Mouse (Mus musculus): ENCODE results near the gene Pex13. TPM values are rescaled to one million over a fixed set of nuclear protein-coding genes. Genes with fewer than 3 reads are reported as not detected.
A peak's percentile ranks its signal among the peaks of the same experiment; 100 is the strongest.
"Not testable (repeated sequence)": the region's sequence is repeated elsewhere in the genome, so short reads cannot be mapped to it uniquely, and the experiment has no call there.

Pex13 gene
- total RNA-seq, 2 experiments from 2014 or later: 27.0 to 31.2 TPM

GRCm38 (mm10) chr11:23653666-23654065 lies 12.1 kb downstream of the Pex13 start:
- no peak for DNase-seq
- intact Hi-C loops (cut with DNase I): no loop called here

GRCm38 (mm10) chr11:23647835-23648234 lies 17.9 kb downstream of the Pex13 start:
- intact Hi-C loops (cut with DNase I): no loop called here

GRCm38 (mm10) chr11:23647431-23647830 lies 18.3 kb downstream of the Pex13 start:
- intact Hi-C loops (cut with DNase I): no loop called here

More at GRCm38 (mm10) chr11:23647835-23648234, 17.9 kb downstream of the Pex13 start:
- DNase-seq: no peak

GRCm38 (mm10) chr11:23634573-23634972 lies 31.2 kb downstream of the Pex13 start:
- intact Hi-C loops (cut with DNase I): loop anchor here (5.0 kb wide), 1 partner anchor 138 kb away; the partner anchor contains the start of gene Rel
- DNase-seq: no peak

More at GRCm38 (mm10) chr11:23647431-23647830, 18.3 kb downstream of the Pex13 start:
- DNase-seq: no peak

GRCm38 (mm10) chr11:23633879-23634215 lies 31.9 kb downstream of the Pex13 start:
- no peak for DNase-seq
- intact Hi-C loops (cut with DNase I): loop anchor here (1.0 to 5.0 kb wide), 2 partner anchors 31 to 138 kb away; partner anchors contain the start of genes Pex13, Pus10 and Rel

GRCm38 (mm10) chr11:23632945-23633878 lies 32.5 kb downstream of the Pex13 start, which contains the start of gene 0610010F05Rik:
Gene 0610010F05Rik, minus strand, starts transcription at chr11:23633639.
- intact Hi-C loops (cut with DNase I): loop anchor here (1.0 to 5.0 kb wide), 2 partner anchors 32 to 139 kb away; partner anchors contain the start of genes Pex13, Pus10 and Rel
- DNase-seq: peak; percentile 81 to 88

GRCm38 (mm10) chr11:23630664-23631063 lies 35.1 kb downstream of the Pex13 start:
- intact Hi-C loops (cut with DNase I): loop anchor here (5.0 kb wide), 1 partner anchor 142 kb away; the partner anchor contains the start of gene Rel
- no peak for DNase-seq

- no peak for DNase-seq
- intact Hi-C loops (cut with DNase I): no loop called here
Observed at GRCm38 (mm10) chr11:23618995-23619394, 46.8 kb downstream of the Pex13 start.

- DNase-seq: no peak
- intact Hi-C loops (cut with DNase I): no loop called here
Observed at GRCm38 (mm10) chr11:23614546-23614945, 51.2 kb downstream of the Pex13 start.

- intact Hi-C loops (cut with DNase I); DNase-seq: not testable (repeated sequence)
Observed at GRCm38 (mm10) chr11:23607291-23607690, 58.5 kb downstream of the Pex13 start.

Other genes starting within 250 kb of the Pex13 start
- gene Ahsa2, start 167.9 kb downstream of the Pex13 start, total RNA-seq (2021): 10 to 100 TPM; 43.4 to 63.0 TPM
- not detected for gene 1700093K21Rik, start 144.8 kb downstream of the Pex13 start, total RNA-seq (2021)
- gene 0610010F05Rik, start 32.3 kb downstream of the Pex13 start, total RNA-seq (2021): 10 to 100 TPM; 11.0 to 12.5 TPM
- 10 to 100 TPM in 1 of 2 experiments, 1 to 10 TPM in 1; 8.8 to 12.8 TPM for gene Pus10, start 285 bp downstream of the Pex13 start, total RNA-seq (2021)
- 1 to 10 TPM; 8.1 to 8.5 TPM for gene Rel, start 105.0 kb upstream of the Pex13 start, total RNA-seq (2021)
- 1 to 10 TPM; 7.2 to 7.4 TPM for gene Papolg, start 229.3 kb upstream of the Pex13 start, total RNA-seq (2021)